Mouse (Mus musculus) megakaryocyte progenitor cell, adult 5-6 weeks (primary cell): ENCODE measurements around the gene Psmd8. TPM values are rescaled to one million over a fixed set of nuclear protein-coding genes. Genes with fewer than 3 reads are reported as not detected.
A peak's percentile ranks its signal among the peaks of the same experiment; 100 is the strongest.
"Not testable (repeated sequence)": the region's sequence is repeated elsewhere in the genome, so short reads cannot be mapped to it uniquely, and the experiment has no call there.

Source experiments
- ATAC-seq: replicated peaks from 2 replicates; pipeline ENCODE4 v1.8.0; 2016; ENCODE audit warnings: mild to moderate bottlenecking, moderate TSS enrichment, inconsistent platforms; ENCODE audit not compliant: poor library complexity
- total RNA-seq, 2 experiments: library from RNA; stranded (forward) in 1 of 2; stranded (reverse) in 1 of 2; fragments of 157-497, 149-512 nt in 1 of 2; fragments of 200-1000 nt in 1 of 2; gene quantifications; 2 replicates each; pipeline versions ENCODE4 v1.2.3 to v1.2.4; 2015 to 2017

The Psmd8 gene
- total RNA-seq, 2 experiments from 2014 or later = 169 to 176 TPM

DNA sequence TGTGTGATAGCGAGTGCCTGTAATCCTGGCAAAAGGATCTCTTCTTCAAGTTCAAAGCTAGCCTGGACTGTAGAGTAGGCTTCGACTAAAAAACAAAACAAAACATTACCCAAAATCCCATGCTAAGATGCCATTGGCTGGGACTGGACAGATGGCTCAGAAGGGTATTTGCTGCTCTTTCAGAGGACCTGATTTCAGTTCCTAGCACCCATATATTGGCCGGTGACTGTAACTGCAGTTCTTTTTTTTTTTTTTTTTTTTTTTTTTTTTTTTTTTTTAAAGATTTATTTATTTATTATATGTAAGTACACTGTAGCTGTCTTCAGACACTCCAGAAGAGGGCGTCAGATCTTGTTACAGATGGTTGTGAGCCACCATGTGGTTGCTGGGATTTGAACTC is 41.3 kb downstream of the Psmd8 start:
- ATAC-seq = not testable (repeated sequence)

DNA sequence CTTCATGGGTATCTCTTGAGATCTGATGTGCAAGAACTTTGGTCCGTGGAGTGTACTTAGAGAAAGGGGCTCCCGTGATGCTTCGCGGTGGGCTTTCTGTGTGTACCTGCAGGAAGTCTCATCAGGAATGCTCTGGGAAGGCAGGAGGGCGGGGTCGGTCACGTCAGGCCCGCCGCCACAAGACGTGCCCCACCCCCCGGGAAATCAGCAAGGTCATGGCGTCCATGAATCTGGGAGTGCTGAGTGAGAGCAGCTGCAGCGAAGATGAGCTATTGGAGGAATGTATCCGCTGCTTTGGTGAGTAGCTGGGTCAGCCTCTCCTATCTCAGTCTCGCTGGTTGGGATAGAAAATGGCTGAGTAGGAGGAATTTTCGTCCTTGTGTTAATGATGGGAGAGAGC is 43.1 kb downstream of the Psmd8 start:
- no peak for ATAC-seq

DNA sequence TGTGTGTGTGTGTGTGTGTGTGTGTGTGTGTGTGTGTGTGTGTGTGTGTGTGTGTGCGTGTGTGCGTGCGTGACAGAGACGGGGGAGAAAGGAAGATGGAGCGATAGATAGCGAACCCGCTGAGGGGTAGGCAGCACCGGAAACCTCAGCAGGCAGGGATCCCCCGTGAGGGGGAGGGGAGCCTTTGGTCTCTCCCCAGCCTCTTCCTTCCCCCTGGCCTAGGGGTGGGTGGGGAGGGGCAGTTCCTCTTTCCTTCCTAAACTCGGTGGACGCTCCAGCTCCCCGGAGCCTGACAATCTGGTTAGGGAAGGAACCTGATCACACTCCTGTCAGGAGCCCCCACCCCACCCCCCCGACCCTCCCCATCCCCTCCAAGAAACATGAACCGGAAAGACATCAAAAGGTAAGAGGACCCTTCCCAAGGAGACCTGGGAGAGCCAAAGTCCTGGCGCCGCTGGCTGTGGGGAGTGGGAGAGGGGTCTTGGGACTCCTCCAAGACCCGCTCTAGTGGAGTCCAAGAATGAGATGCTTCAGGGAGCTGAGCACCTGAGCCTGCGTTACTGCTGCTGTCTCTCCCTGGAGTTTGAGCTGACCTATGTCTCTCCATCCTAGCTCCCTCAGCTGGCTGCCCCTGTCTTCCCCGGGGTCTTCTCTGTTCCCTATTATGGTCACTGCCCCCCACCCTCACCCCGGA is 45.7 kb downstream of the Psmd8 start, which contains the start of gene Rasgrp4:
Gene Rasgrp4, plus strand, starts transcription at position 159 of the 694 bp plus-strand sequence.
- ATAC-seq = peak; percentile 99

DNA sequence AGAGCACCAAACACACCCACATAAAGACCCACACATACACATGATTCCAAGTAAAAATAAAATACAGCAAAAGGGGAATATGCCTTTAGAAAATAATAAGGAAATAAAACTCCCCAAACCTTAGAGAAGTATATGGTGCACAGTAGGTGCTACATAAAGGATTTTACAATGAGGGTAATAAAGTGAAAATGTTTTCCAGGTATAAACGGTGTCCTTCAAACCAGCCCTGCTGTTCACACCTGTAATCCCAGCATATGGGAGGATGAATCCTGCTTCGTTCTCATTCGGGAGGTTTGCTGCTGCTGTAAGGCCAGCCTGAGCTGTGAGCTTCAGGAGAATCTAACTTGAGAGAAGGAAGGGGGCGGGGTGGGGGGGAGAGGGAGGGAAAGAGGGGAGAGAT is 46.3 kb downstream of the Psmd8 start:
- ATAC-seq = no peak

DNA sequence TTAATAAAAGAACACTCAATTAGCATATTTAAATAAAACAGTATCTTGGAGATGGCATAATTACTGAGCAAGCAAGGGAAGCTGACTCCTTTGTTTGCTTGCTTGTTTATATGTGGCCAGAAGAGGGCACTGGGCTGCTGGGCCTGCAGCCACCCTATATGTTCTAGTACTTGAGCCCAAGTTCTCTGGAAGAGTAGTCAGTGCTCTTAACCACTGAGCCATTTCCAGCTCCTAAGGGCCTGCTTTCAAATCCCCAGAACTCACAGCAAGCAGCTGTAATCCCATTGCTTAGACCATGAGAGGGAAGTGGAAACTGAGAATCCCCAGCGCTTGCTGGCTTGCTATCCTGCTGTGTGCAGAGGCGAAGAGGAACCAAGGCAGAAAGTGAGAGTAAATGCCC is 51.8 kb downstream of the Psmd8 start:
- peak; percentile 55 for ATAC-seq

DNA sequence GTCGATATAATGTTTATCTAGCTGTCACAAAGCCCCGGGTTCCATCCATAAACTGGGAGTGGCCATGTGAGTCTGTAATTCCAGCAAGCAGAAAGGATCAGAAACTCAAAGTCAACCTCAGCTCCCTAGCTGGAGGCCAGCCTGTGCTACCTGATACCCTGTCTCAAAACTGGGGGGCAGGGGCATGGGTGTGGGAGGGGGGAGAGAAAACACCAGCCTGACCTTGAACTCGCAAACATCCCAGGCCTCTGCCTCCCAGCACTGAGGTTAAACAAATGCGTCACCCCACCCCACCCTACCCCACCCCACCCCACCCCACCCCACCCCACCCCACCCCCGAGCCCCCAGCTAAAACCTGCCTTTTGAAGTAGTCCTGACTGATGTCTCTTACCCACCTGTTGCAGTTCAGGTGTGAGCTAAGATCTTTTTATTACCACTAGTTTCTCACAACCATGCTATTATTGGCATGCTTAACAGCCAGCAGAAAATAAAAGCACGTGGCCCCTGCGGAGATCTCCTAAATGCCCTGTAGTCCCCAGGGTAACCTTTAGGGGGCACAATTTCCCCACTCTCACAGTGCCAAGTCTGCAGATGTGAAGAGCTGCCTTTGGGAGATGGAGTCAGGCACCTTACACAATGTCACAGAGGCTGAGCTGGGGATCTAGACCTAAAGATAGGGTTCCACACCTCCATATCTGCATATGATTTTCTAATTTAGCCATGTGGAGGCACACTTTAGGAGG is 54.2 kb downstream of the Psmd8 start:
- ATAC-seq = peak; percentile 70

DNA sequence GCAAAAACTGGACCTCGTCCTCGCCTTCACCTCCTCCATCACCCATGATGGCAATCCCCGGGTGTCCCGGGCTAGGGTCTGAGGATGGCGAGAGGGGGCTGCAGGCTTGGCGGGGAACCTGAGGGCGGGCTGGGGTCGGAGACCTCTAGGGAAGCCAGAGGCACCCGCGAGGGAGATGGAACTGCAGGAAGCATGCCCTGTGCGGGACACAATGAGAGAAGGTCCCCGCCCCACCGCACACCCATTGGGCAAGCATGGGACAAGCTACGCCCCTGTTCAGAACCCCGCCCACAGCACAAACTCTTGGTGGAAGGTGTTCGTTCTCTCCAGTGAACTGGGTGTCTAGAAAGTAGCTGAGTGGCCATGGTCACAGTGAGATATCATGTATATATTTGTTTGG is 55.5 kb downstream of the Psmd8 start, which contains the start of gene Ryr1:
Gene Ryr1, minus strand, starts transcription at position 210 of the 400 bp plus-strand sequence.
- ATAC-seq = peak; percentile 91

Other genes with a start within 250 kb of the Psmd8 start
- 86.4 and 87.2 TPM in 2 replicates for gene Actn4, start 218.4 kb downstream of the Psmd8 start, total RNA-seq (2015)
- 47.1 and 49.5 TPM in 2 replicates for gene Actn4, start 218.4 kb downstream of the Psmd8 start, total RNA-seq (2017)
- gene Eif3k, start 198.8 kb downstream of the Psmd8 start, total RNA-seq (2015) = 248 and 305 TPM in 2 replicates
- gene Eif3k, start 198.8 kb downstream of the Psmd8 start, total RNA-seq (2017) = 384 and 406 TPM in 2 replicates
- gene Map4k1, start 198.7 kb downstream of the Psmd8 start, total RNA-seq (2015) = 38.5 and 49.8 TPM in 2 replicates
- 62.8 and 65.6 TPM in 2 replicates for gene Map4k1, start 198.7 kb downstream of the Psmd8 start, total RNA-seq (2017)
- gene Ryr1, start 55.5 kb downstream of the Psmd8 start, total RNA-seq (2015) = 0.24 and 1.1 TPM in 2 replicates
- gene Ryr1, start 55.5 kb downstream of the Psmd8 start, total RNA-seq (2017) = 0.12 and 0.44 TPM in 2 replicates
- gene Rasgrp4, start 45.9 kb downstream of the Psmd8 start, total RNA-seq (2015) = 1.8 and 3.3 TPM in 2 replicates
- gene Rasgrp4, start 45.9 kb downstream of the Psmd8 start, total RNA-seq (2017) = 1.5 and 7.2 TPM in 2 replicates
- gene Fam98c, start 24.5 kb downstream of the Psmd8 start, total RNA-seq (2015) = 19.4 and 24.1 TPM in 2 replicates
- 22.6 and 23.4 TPM in 2 replicates for gene Fam98c, start 24.5 kb downstream of the Psmd8 start, total RNA-seq (2017)
- gene Ggn, start 10.5 kb downstream of the Psmd8 start, total RNA-seq (2015) = 0.76 and 1.2 TPM in 2 replicates
- 0.17 and 0.47 TPM in 2 replicates for gene Ggn, start 10.5 kb downstream of the Psmd8 start, total RNA-seq (2017)
- gene Spred3, start 10.3 kb downstream of the Psmd8 start, total RNA-seq (2015) = 0.56 and 2.3 TPM in 2 replicates
- 0.91 and 2.4 TPM in 2 replicates for gene Spred3, start 10.3 kb downstream of the Psmd8 start, total RNA-seq (2017)
- 1.1 TPM in 1 of 2 replicates, not detected in the other for gene Catsperg1, start 33.3 kb upstream of the Psmd8 start, total RNA-seq (2015)
- 0.20 and 0.50 TPM in 2 replicates for gene Catsperg1, start 33.3 kb upstream of the Psmd8 start, total RNA-seq (2017)
- 4.2 and 5.8 TPM in 2 replicates for gene Kcnk6, start 51.8 kb upstream of the Psmd8 start, total RNA-seq (2015)
- 8.0 and 9.3 TPM in 2 replicates for gene Kcnk6, start 51.8 kb upstream of the Psmd8 start, total RNA-seq (2017)
- gene Yif1b, start 57.6 kb upstream of the Psmd8 start, total RNA-seq (2015) = 75.8 and 77.8 TPM in 2 replicates
- 28.2 and 34.1 TPM in 2 replicates for gene Yif1b, start 57.6 kb upstream of the Psmd8 start, total RNA-seq (2017)
- 0.20 TPM in 1 of 2 replicates, not detected in the other for gene 2200002D01Rik, start 67.8 kb upstream of the Psmd8 start, total RNA-seq (2015)
- gene 2200002D01Rik, start 67.8 kb upstream of the Psmd8 start, total RNA-seq (2017) = 1.4 TPM in 1 of 2 replicates, not detected in the other
- 60.8 and 62.8 TPM in 2 replicates for gene Spint2, start 101.2 kb upstream of the Psmd8 start, total RNA-seq (2015)
- gene Spint2, start 101.2 kb upstream of the Psmd8 start, total RNA-seq (2017) = 21.2 and 34.1 TPM in 2 replicates
- gene Ppp1r14a, start 108.6 kb upstream of the Psmd8 start, total RNA-seq (2015) = not detected in 2 replicates
- 1.1 TPM in 1 of 2 replicates, not detected in the other for gene Ppp1r14a, start 108.6 kb upstream of the Psmd8 start, total RNA-seq (2017)
- gene Dpf1, start 123.2 kb upstream of the Psmd8 start, total RNA-seq (2015) = 0.05 and 0.73 TPM in 2 replicates
- gene Dpf1, start 123.2 kb upstream of the Psmd8 start, total RNA-seq (2017) = 0.10 TPM in 1 of 2 replicates, not detected in the other